Mouse (Mus musculus) Muller cell, postnatal 12 days (primary cell): ENCODE data around the gene Tekt4.

Experiments used
- DNase-seq: peaks from one replicate; pipeline ENCODE4 v3.0.0-alpha.2; 2015; ENCODE audit errors: inconsistent ontology term

Tekt4 gene

DNA sequence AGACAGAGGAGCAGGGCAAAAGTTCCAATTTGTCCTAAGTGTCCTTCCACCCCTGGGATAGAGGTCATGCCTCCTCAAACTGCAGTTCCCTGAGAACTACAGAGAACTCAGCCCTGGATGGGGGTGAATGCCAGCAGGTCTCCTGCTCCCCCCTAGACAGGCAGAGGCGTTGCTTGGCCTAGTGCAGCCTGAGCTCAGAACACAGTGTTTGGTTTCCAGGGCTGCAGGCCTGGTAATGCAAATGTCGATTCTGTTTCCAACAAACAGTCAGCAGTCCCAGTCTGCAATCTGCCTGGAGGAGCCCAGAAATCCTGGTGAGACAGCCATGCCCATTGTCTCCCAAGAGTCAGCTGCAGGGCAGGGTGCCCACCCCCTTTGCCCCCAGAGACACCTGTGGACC lies at the start of gene Tekt4:
TSS of gene Tekt4 (plus strand) at position 344 of the 400 bp plus-strand sequence.
- no peak for DNase-seq

DNA sequence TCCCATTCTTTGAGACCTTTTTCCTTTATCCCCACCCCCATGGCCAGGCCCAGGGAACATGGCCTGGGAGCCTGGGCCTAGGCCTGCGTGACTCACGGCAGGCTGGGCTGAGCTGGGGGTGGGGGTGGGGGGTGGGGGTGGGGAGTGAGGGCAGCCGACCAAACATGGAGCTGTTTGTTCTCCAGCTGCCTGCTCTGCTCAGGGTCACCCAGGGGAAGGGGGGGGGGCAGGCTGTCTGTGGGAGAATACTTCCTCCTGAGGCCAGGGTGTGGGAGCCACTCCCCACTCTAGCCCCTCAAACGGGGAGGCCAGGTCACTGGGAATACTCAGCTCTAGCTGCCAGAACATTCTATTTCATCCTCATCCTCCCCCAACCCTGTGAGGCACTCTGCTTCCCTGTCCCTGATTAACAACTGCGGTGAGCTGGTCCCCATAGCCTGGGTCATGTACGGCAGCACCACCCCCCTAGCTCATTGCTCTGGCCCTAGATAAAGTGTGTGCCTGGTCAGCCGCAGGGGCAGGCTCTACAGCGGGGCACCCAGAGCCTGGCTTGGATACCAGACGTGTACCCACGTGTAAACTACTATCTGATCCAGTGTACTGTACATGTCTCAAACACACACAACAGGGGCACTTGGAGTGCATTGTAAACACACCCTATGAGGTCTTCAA lies 49.1 kb upstream of the Tekt4 start:
- peak; percentile 57 for DNase-seq

DNA sequence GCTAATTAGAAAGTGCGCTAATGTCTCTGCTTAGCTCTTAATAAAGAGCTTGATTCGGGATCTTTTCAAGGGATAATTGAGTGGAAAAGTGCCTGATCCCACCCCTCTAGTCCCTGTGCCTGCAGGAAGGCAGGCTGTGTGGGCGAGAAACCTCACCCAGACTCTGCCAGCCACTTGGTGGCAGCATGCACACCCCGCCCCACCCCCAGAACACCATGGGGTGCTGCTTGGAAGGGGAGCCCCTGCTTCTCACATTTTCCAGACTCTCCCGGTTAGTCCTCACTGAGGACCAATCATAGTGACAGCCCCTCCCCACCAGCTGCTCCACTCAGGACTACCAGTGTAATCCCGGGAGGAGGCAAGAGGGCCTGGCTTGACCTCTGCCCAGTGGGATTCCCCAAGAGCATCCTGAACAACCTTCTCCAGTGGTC lies 48.4 kb upstream of the Tekt4 start:
- DNase-seq = peak; percentile 52

DNA sequence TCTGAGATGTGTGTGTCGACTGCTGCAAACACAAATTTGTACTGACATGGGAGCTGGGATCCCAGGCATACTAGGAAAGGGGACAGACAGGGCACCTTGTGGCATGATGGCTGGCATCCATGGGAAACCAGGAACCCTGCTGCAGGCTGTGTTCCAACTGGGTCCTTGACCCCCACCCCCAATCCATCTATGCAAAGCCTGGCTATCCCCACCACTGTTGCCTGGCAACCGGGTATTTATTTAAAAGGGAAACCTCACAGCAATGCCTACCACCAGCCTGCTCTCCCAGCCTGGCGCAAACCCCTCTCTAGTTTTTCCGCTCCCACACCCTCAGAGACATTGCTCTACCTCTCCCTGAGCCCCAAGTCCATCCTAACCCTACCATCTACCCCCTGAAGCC lies 47.1 kb upstream of the Tekt4 start:
- DNase-seq = no peak

DNA sequence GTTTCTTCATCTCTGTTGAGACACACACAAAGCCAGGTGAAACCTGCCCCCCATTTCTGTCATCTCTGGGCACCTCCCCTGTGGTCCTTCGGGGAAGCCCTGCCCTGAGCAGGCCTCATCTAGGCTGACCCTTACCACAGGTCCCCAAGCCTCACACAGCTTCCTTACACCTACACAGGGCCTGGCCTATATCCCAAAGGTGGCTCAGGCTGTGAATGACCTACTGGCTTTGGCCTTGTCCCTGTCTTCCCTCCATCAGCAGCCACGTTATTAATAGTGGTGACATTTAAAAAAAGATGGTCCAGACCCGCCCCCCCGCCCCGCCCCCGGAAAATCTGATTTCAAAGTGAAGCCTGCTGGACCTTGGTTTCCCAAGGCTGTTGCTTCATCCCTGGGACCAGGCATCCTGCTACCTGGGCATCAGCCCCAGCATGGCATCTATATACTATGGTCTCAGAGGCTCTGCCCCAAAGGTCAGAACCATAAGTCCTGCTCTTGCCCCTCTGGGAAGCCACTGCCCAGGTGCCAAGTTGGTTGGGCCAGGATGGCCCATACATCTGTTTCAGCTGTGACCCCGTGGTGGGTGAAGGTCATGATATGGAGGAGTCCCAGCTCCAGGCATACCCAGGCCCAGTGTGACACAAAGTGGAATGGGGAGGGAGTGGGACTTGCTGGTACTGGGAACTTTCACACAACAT lies 46.0 kb upstream of the Tekt4 start:
- DNase-seq = no peak

DNA sequence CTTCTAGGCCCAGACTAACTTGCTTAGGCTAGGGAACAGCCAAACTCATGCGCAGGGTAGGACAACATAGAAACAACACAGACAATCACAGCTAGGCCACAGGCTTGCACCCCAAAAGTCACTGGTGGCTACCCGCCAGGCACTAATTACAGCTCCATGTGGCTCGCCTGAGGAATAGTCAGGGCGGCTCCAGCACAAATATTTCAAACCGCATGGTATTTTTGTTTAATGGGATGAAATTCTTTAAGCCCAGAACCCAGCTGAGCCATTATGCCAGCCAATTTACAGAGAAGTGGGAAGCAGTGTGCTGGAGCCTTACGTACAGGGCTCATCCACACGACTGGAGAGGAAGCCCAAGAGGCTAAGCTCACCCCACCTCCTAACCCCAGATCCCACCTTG lies 44.8 kb upstream of the Tekt4 start:
- DNase-seq = peak; percentile 87

DNA sequence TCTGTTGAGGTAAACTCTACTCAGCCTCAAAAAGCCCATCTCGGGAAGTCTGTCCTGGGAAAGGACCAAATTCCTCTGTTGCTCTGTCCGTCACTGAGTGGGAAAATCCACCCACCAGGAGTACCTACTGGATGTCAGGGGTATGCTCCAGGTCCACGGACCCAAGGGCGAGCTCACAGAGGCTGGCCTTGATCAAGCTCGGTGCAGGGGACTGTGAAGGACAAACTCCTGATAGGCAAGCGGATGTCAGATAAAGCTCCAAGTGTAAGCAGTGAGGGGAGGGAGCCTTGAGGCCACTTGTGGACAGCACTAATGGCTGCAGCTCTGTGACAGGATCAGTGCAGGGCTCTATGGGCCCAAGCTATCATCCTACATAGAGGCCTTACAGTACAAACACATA lies 44.2 kb upstream of the Tekt4 start:
- DNase-seq = no peak

DNA sequence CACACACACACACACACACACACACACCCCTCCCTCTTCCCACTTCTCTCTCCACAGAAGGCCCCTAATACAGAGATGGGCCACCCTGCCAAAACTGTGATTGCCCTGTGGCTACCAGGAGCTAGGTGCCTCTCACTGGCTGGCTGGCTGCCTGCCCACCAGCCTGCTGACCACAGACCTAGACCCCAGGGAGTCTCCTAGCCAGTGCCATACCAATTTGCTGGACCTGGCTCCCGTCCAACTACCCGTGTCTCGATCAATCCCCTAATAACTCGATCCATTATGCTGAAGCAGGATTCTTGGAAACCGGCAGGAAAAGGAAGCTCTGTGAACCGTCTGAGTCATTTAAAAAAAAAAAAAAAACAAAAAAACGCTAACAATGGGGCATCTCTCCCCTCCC lies 43.6 kb upstream of the Tekt4 start:
- peak; percentile 93 for DNase-seq

DNA sequence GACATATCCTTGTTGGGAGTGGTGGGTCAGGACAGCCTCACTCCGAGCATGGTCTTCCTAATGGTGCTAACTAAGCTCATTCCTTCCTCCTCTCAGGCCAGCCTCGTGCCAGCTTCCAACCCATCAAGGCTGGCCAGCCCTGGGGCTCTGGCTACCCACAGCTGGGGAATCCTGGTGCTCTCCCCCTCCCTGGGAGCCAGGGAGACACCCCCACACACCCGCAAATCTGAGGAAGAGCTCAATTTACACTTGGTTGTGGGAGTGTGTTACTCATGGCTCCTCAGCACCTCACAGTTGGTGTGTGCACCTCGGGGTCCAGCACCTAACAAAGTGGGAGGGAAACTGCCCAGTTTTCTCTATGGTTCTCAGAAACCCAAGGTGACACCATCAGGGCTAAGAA lies 43.2 kb upstream of the Tekt4 start:
- no peak for DNase-seq

DNA sequence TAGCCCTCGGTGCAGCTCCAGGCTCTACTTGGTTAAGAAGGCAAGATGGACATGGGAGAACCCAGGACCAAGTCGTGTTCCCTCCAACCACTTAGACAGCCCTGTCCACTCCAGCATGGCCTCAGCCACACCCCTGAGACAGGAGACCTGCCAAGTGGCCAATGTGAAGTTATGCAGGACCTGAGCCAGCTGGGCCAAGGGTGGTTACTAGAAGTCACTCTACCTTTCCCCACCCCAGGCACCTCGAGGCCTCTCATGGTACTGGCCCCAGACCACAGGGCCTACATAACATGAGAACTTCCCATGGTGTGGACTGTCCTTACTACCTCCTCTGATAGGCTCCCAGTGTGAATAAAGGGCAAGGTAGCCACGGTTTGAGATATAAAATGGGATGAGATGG lies 40.2 kb upstream of the Tekt4 start:
- no peak for DNase-seq

DNA sequence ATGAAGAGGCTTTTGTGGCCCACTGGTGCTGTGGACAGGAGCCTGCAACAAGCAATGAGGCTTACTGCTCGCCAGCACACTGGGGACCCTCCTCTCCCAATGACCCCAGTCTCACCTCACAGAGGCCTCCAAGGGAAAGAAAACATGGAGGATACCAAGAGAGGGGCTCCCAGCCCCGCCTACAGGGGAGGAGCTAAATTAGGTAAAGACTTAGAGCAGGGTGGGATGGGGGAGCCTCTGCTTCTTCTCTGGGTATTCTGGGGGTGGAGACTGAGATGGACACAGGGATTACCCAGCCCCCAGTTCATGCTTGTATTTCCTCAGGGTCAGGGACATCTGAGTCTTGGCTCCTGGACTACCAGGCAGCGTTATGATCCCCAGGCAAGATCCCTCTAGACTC lies 39.5 kb upstream of the Tekt4 start:
- no peak for DNase-seq

DNA sequence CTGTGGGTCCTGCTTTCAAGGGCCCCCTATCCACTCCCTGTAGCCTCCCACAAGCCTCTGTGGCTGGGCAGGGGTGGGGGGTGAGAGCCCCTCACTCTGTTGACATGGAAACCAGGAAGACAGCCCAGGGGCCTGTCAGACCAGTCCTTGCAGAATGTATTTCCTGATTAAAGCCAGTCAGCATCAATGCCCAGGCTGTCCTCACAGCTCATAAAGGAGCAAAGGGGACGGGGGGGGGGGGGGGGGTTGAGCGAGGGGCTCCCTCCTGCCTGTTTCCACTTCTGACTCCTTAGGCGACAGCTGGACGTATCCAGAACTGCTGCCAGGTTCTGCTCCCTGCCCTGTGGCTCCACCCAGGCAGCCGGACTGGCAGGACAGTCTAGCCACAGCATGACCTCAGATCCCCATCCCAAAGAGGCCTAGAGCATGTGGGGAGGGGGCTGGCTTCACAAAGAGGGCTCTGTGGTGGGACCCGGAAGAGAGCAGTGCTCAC lies 38.9 kb upstream of the Tekt4 start:
- DNase-seq = no peak

DNA sequence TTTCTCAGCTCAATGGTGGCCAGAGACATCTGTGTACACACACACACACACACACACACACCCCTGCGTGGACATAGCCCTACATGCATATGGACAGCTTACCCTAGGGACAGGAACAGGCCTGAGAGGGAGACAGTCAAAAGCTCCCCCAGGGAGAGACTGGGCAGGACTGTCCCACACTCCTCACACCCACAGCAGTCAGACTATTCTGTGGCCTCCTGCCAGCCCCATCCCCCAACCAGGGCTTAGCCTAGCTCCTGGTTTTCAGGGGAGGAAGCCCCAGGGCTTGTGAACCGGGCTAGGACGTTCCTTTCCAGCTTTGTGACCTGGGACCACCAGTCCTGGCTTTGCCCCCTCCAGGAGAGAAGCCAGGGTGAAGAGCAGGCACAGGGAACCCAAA lies 38.2 kb upstream of the Tekt4 start:
- DNase-seq = no peak

DNA sequence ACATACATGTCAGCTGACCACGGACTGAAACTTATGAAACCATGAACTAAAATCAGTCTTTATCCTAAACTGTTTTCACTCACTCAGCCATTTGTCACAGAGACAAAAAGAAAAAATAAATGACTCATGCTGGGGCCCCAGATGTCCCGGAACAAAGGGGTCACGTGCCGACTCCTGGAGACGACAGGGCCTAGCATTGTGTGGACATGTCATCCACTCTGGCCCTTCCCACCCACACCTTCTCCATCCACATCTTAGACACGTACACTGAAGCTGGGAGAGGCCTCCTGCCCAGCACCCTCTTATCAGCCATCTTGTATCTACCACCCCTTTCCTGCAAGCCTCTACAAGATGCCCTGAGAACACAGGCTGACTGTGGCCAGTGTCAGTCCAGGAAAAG lies 36.4 kb upstream of the Tekt4 start:
- no peak for DNase-seq

DNA sequence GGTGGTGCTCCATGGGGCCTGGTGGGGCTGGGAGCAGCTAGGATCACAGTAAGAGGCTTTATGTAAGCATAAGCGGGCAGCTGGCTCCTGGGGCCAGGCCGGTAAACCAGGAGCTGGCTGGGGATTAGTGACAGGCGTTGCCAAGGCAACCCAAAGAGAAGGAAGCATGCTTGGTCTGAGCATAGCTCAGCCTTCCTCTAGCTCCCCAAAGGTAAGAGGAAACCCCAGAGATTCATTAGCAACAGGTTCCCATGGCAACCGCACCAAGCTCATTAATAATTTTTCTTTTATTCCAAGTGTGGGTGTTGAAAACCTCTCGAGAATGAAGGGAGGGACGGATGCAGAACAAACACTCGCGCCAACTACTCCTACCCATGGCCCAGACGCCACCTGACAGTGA lies 35.5 kb upstream of the Tekt4 start:
- no peak for DNase-seq

DNA sequence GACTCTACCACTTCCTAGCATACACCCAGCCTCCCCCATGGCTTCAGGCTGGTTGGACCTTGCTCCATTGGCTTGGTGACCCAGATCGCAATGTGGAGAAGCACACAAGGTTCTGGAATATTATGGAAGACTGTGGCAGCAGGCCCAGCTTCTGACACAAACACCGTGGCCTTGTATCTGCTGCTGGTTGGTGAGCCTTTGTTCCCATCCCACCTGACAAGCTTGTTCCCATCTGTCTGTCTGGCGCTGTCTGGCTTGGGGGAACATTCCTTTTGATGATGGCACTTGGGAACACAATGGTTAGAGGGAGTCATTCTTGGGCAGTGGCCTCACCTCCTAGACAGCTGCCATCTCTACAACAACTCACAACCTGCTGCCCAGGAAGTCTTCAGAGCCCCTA lies 33.4 kb upstream of the Tekt4 start:
- peak; percentile 69 for DNase-seq

DNA sequence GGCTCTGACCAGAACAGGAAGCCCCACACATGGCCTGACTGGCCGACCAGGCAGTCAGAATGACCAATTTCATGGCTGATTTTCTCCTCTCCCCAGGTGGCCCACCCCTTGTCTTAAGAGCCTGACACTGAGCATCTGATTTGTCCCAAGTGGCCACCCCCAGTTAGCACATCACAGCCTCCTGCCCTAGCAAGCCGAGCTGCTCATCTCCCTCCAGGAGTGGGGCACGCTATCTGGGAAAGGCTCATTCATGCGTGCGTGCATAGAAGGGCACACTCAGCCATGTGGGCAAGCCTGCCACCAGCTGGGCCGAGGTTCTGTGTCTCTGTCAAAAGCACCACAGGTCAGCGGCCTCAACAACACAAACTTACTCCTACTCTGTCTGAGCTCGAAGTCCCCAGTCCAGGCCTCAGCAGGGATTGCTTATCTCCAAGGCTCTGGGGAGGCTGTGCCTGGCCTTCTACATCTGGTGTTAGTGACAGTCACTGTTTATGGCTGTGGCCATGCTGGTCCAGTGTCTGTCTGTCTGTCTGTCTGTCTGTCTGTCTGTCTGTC lies 29.8 kb upstream of the Tekt4 start:
- DNase-seq = peak; percentile 69

DNA sequence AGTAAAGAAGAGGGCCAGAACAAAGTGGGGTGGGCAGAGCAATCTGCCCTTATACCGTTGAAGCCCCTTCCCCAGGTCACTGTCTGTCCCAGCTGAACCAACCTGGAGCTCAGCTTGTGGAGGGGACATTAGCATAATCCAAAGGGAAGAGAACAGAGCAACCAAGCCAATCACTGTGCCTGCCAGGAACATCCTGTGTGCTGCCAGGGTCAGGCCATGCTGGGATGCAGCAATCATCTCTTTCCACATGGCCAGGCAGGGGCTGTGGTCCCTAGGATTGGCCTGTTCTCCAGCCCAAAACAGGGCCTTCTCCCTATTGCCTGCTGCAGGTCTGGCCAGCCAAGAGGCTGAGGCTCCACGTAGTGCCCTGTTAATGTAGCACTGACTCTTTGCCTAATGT lies 28.4 kb upstream of the Tekt4 start:
- DNase-seq = no peak

DNA sequence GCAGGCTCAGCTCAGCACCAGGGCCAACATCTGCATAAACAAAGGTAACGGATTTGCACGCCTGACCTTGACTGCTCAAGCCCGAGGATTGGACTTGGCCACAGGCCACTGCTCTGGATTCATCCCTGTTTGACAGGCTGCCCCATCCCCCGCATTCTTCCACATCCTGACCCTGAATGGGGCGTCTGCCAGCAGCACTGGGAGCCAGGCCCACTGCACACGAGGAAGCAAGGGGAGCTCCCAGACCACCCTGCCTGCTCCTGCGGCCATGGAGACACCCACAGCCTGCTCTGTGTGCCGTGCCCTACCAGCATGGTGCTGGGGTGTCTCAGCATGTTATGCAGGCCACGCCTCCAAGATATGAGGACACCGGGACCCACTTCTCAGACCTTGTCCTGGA lies 27.0 kb upstream of the Tekt4 start:
- DNase-seq = peak; percentile 61

DNA sequence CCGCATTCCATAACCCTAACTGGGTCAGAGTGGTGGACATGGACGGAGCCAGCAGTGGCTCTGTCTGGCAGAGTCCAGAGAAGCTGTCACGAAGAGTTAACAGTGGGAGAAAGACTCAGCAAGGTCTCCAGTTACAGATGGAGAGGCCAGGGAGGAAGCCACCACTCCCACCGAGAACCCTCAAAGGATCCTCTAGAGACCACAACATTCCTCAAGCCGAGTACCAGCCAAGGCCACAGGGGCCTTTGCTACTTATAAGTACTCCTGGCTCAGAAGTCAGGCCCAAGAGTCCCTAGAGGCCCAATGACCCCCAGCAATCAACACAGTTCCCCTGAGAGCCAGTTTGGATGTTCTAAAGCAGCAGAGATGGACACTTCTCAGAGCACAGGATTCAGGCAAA lies 25.2 kb upstream of the Tekt4 start:
- no peak for DNase-seq

DNA sequence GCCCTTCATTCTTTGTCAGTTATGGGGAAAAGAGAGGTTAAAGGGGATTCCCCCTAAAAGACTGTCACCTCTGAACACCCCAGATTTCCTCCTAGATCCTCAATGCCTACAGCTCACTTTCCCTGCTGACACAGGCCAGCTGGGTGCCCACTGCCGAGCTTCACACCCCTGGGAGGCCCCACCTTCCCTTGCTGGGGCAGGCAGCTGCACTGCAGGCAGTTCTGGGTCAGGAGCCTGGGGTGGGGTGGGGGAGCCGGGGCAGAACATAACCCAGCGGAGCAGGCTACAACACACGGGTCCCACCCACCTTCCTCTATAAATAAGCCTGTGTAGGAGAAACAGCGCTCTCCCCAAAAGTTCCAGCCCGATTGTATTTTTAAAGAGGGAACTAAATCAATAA lies 24.5 kb upstream of the Tekt4 start:
- DNase-seq = no peak

DNA sequence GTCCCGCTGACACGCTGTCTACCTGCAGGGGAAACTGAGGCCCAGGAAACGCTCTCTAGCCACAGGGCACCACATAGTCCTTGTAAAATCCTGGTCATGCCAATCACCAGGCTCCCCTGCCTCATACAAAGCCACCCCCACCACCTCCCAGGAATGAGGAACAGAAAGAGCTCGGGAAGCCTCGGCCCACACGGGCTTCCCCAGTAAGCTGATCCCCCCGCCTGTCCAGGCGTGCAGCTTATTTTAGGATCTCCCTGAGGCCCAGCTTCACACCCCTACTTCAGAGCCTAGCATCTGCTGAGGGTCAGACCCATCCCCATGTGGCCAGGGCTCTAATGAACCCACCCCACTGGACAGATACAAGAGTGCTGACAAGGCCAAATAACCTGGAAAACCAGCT lies 23.9 kb upstream of the Tekt4 start:
- no peak for DNase-seq
